Mouse (Mus musculus): ENCODE data around the gene Paxbp1. TPM values are rescaled to one million over a fixed set of nuclear protein-coding genes. Genes with fewer than 3 reads are reported as not detected.
A peak's percentile ranks its signal among the peaks of the same experiment; 100 is the strongest.

The Paxbp1 gene
- polyA plus RNA-seq, 1 experiment = 72.0 TPM

- TF ChIP-seq POLR2A (IDR thresholded peaks at IDR 0.05; ENCODE audit: borderline replicate concordance, control insufficient read depth, low read depth, low read length) (no peak), CTCF (IDR thresholded peaks at IDR 0.05; ENCODE audit: control insufficient read depth, insufficient read depth, low read length) (no peak)
- Histone ChIP-seq H3K4me1 (ENCODE audit: control insufficient read depth, insufficient read depth, low read length) (peaks cover 2% of the 10 kb centered on the region; the same call in 1 of the 2 replicates), H3K27ac (ENCODE audit: control insufficient read depth, insufficient read depth, low read depth, low read length, poor library complexity) (peak overlapping the region; percentile 61; the same call in 1 of the 2 replicates), H3K4me3 (replicated peaks; ENCODE audit: control insufficient read depth, low read depth, low read length) (no peak overlapping the region)
- WGBS = 73% methylated on average over 10 of the region's 10 CpGs
Observed at GRCm38 (mm10) chr16:90964302-90964701, 80.0 kb downstream of the Paxbp1 start.

Other genes with a start within 250 kb of the Paxbp1 start
- 3.4 and 5.1 TPM in 2 replicates for gene Urb1, start 234.1 kb downstream of the Paxbp1 start, polyA plus RNA-seq (2011; ENCODE audit: insufficient read depth, insufficient read length, low replicate concordance, missing spikeins)
- gene Eva1c, start 217.8 kb downstream of the Paxbp1 start, polyA plus RNA-seq (2011; ENCODE audit: insufficient read depth, insufficient read length, low replicate concordance, missing spikeins) = 3.6 and 10.6 TPM in 2 replicates
- gene Cfap298, start 109.4 kb downstream of the Paxbp1 start, polyA plus RNA-seq (2011; ENCODE audit: insufficient read depth, insufficient read length, low replicate concordance, missing spikeins) = 17.7 and 19.5 TPM in 2 replicates
- 17.2 and 38.2 TPM in 2 replicates for gene Synj1, start 33.2 kb downstream of the Paxbp1 start, polyA plus RNA-seq (2011; ENCODE audit: insufficient read depth, insufficient read length, low replicate concordance, missing spikeins)
- gene 4932438H23Rik, start 50.6 kb upstream of the Paxbp1 start, polyA plus RNA-seq (2011; ENCODE audit: insufficient read depth, insufficient read length, low replicate concordance, missing spikeins) = not detected in 2 replicates
- not detected in 2 replicates for gene Olig2, start 180.9 kb upstream of the Paxbp1 start, polyA plus RNA-seq (2011; ENCODE audit: insufficient read depth, insufficient read length, low replicate concordance, missing spikeins)
- not detected in 2 replicates for gene Olig1, start 225.2 kb upstream of the Paxbp1 start, polyA plus RNA-seq (2011; ENCODE audit: insufficient read depth, insufficient read length, low replicate concordance, missing spikeins)